Mouse (Mus musculus): Measurements from ENCODE around the gene Adcy1.

- TF ChIP-seq CTCF (IDR thresholded peaks at IDR 0.05; ENCODE audit: borderline replicate concordance, insufficient read depth, low read length) (no peak), POLR2A (IDR thresholded peaks at IDR 0.05; ENCODE audit: low read depth, low read length) (no peak)
Observed at GRCm38 (mm10) chr11:7018078-7018477, 45.2 kb upstream of the Adcy1 start.

All from embryonic fibroblast, embryonic 13.5 days (primary cell).